Mouse (Mus musculus) cerebellum, postnatal 25 days (tissue): ENCODE data around the gene Reps1.
A peak's percentile ranks its signal among the peaks of the same experiment; 100 is the strongest.

ENCODE experiments used
- DNase-seq, 2 experiments: peaks; one replicate each; pipeline ENCODE4 v3.0.0; 2021; ENCODE audit warnings: mixed read lengths in 2 of 2

Gene Reps1

GRCm38 (mm10) chr10:18055696-18056390, at the start of gene Reps1:
Gene Reps1, plus strand, starts transcription at chr10:18055861.
- peak; percentile 62 to 69 for DNase-seq

- peak in 1 of 2 experiments; percentile 8 for DNase-seq
Observed at GRCm38 (mm10) chr10:18006756-18007155, 48.9 kb upstream of the Reps1 start.

- no peak for DNase-seq
Observed at GRCm38 (mm10) chr10:18007243-18007642, 48.4 kb upstream of the Reps1 start.

GRCm38 (mm10) chr10:18008118-18008517, 47.5 kb upstream of the Reps1 start:
- DNase-seq = no peak

GRCm38 (mm10) chr10:18009744-18010143, 45.9 kb upstream of the Reps1 start:
- no peak for DNase-seq

GRCm38 (mm10) chr10:18011761-18012160, 43.9 kb upstream of the Reps1 start:
- no peak for DNase-seq

- DNase-seq = no peak
Observed at GRCm38 (mm10) chr10:18020443-18020842, 35.2 kb upstream of the Reps1 start.

- DNase-seq = no peak
Observed at GRCm38 (mm10) chr10:18020846-18021245, 34.8 kb upstream of the Reps1 start.

- peak in 1 of 2 experiments; percentile 11 for DNase-seq
Observed at GRCm38 (mm10) chr10:18021576-18022311, 33.9 kb upstream of the Reps1 start.

- DNase-seq = peak; percentile 48 to 49
Observed at GRCm38 (mm10) chr10:18022312-18022711, 33.3 kb upstream of the Reps1 start.

- peak; percentile 59 to 68 for DNase-seq
Observed at GRCm38 (mm10) chr10:18022741-18023347, 32.8 kb upstream of the Reps1 start, which contains the start of gene Abracl. Gene Abracl, minus strand, starts transcription at chr10:18023288.

GRCm38 (mm10) chr10:18034408-18034807, 21.3 kb upstream of the Reps1 start:
- DNase-seq = no peak

- DNase-seq = no peak
Observed at GRCm38 (mm10) chr10:18036849-18037248, 18.8 kb upstream of the Reps1 start.

- peak in 1 of 2 experiments; percentile 0 for DNase-seq
Observed at GRCm38 (mm10) chr10:18046380-18046779, 9.3 kb upstream of the Reps1 start.

- peak in 1 of 2 experiments; percentile 1 for DNase-seq
Observed at GRCm38 (mm10) chr10:18047380-18048146, 8.1 kb upstream of the Reps1 start.

- peak; percentile 88 to 91 for DNase-seq
Observed at GRCm38 (mm10) chr10:18055009-18055695, 509 bp upstream of the Reps1 start.

GRCm38 (mm10) chr10:18056391-18056745, 707 bp downstream of the Reps1 start:
- peak in 1 of 2 experiments; percentile 9 for DNase-seq

- no peak for DNase-seq
Observed at GRCm38 (mm10) chr10:18058681-18059338, 3.1 kb downstream of the Reps1 start.

- DNase-seq = no peak
Observed at GRCm38 (mm10) chr10:18059807-18060206, 4.1 kb downstream of the Reps1 start.

- no peak for DNase-seq
Observed at GRCm38 (mm10) chr10:18060778-18061177, 5.1 kb downstream of the Reps1 start.

- DNase-seq = no peak
Observed at GRCm38 (mm10) chr10:18061533-18061932, 5.9 kb downstream of the Reps1 start.
